Mouse (Mus musculus): ENCODE measurements around the gene Rarb. TPM values are rescaled to one million over a fixed set of nuclear protein-coding genes. Genes with fewer than 3 reads are reported as not detected.

Gene Rarb
- polyA plus RNA-seq, 1 experiment from 2014 or later: 19.3 TPM

GRCm38 (mm10) chr14:16723991-16724390, 95.0 kb downstream of the Rarb start:
- H3K4me3 ChIP-seq (replicated peaks; ENCODE audit: low read depth, low read length): no peak overlapping the region
- WGBS: 90% methylated on average over 15 of the region's 15 CpGs
- no peak for ATAC-seq (replicated peaks; ENCODE audit: low FRiP score, low read depth)

GRCm38 (mm10) chr14:16717821-16718220, 101.1 kb downstream of the Rarb start:
- Histone ChIP-seq H3K36me3 (ENCODE audit: insufficient read depth, low read length) (no peaks in the 10 kb centered on the region), H3K4me1 (replicated peaks; ENCODE audit: insufficient read depth, low read length) (no peaks in the 10 kb centered on the region), H3K27me3 (ENCODE audit: insufficient read depth, low read length) (no peaks in the 10 kb centered on the region), H3K9me3 (replicated peaks; ENCODE audit: low read length) (no peaks in the 10 kb centered on the region), H3K4me3 (replicated peaks; ENCODE audit: low read depth, low read length) (no peak overlapping the region), H3K27ac (no peak overlapping the region), H3K9ac (ENCODE audit: low read depth, low read length) (no peak overlapping the region), H3K4me2 (ENCODE audit: low read length) (no peak overlapping the region)
- DNase-seq (ENCODE audit: low spot score): peak; percentile 46
- 41% methylated on average over 3 of the region's 3 CpGs for WGBS
- no peak for ATAC-seq (replicated peaks; ENCODE audit: low FRiP score, low read depth)
- no peak for TF ChIP-seq CTCF (IDR thresholded peaks at IDR 0.05; ENCODE audit: low read depth)

More at GRCm38 (mm10) chr14:16723991-16724390, 95.0 kb downstream of the Rarb start:
- Histone ChIP-seq H3K9ac (ENCODE audit: low read depth, low read length) (no peak overlapping the region), H3K36me3 (ENCODE audit: insufficient read depth, low read length) (no peaks in the 10 kb centered on the region), H3K4me1 (replicated peaks; ENCODE audit: insufficient read depth, low read length) (no peaks in the 10 kb centered on the region), H3K4me2 (ENCODE audit: low read length) (no peak overlapping the region), H3K9me3 (replicated peaks; ENCODE audit: low read length) (no peaks in the 10 kb centered on the region), H3K27ac (no peak overlapping the region), H3K27me3 (ENCODE audit: insufficient read depth, low read length) (no peaks in the 10 kb centered on the region)
- TF ChIP-seq CTCF (IDR thresholded peaks at IDR 0.05; ENCODE audit: low read depth): no peak
- no peak for DNase-seq (ENCODE audit: low spot score)

- no peak for DNase-seq (ENCODE audit: low spot score)
- no peaks in the 10 kb centered on the region for H3K4me1 ChIP-seq (replicated peaks; ENCODE audit: insufficient read depth, low read length)
- WGBS: 56% methylated on average over 9 of the region's 9 CpGs
- no peaks in the 10 kb centered on the region for H3K9me3 ChIP-seq (replicated peaks; ENCODE audit: low read length)
- H3K36me3 ChIP-seq (ENCODE audit: insufficient read depth, low read length): no peaks in the 10 kb centered on the region
- H3K27me3 ChIP-seq (ENCODE audit: insufficient read depth, low read length): no peaks in the 10 kb centered on the region
- H3K4me3 ChIP-seq (replicated peaks; ENCODE audit: low read depth, low read length): no peak overlapping the region
- TF ChIP-seq CTCF (IDR thresholded peaks at IDR 0.05; ENCODE audit: low read depth): no peak
- no peak overlapping the region for H3K27ac ChIP-seq
- no peak overlapping the region for H3K9ac ChIP-seq (ENCODE audit: low read depth, low read length)
- no peak overlapping the region for H3K4me2 ChIP-seq (ENCODE audit: low read length)
- ATAC-seq (replicated peaks; ENCODE audit: low FRiP score, low read depth): no peak
Measured at GRCm38 (mm10) chr14:16714344-16714955, 104.5 kb downstream of the Rarb start.

- Histone ChIP-seq H3K4me2 (ENCODE audit: low read length) (no peak overlapping the region), H3K4me1 (replicated peaks; ENCODE audit: insufficient read depth, low read length) (no peaks in the 10 kb centered on the region), H3K36me3 (ENCODE audit: insufficient read depth, low read length) (no peaks in the 10 kb centered on the region), H3K27me3 (ENCODE audit: insufficient read depth, low read length) (no peaks in the 10 kb centered on the region), H3K9me3 (replicated peaks; ENCODE audit: low read length) (no peaks in the 10 kb centered on the region), H3K27ac (no peak overlapping the region), H3K4me3 (replicated peaks; ENCODE audit: low read depth, low read length) (no peak overlapping the region), H3K9ac (ENCODE audit: low read depth, low read length) (no peak overlapping the region)
- 85% methylated on average over 2 of the region's 2 CpGs for WGBS
- DNase-seq (ENCODE audit: low spot score) (no peak), ATAC-seq (replicated peaks; ENCODE audit: low FRiP score, low read depth) (no peak)
- no peak for TF ChIP-seq CTCF (IDR thresholded peaks at IDR 0.05; ENCODE audit: low read depth)
Measured at GRCm38 (mm10) chr14:16713773-16714172, 105.2 kb downstream of the Rarb start.

GRCm38 (mm10) chr14:16699228-16699627, 119.7 kb downstream of the Rarb start:
- 75% methylated on average over 4 of the region's 4 CpGs for WGBS
- ATAC-seq (replicated peaks; ENCODE audit: low FRiP score, low read depth) (no peak), DNase-seq (ENCODE audit: low spot score) (no peak)
- no peak overlapping the region for H3K4me3 ChIP-seq (replicated peaks; ENCODE audit: low read depth, low read length)
- H3K36me3 ChIP-seq (ENCODE audit: insufficient read depth, low read length): no peaks in the 10 kb centered on the region
- H3K4me1 ChIP-seq (replicated peaks; ENCODE audit: insufficient read depth, low read length): no peaks in the 10 kb centered on the region
- no peaks in the 10 kb centered on the region for H3K9me3 ChIP-seq (replicated peaks; ENCODE audit: low read length)
- H3K27ac ChIP-seq: no peak overlapping the region
- TF ChIP-seq CTCF (IDR thresholded peaks at IDR 0.05; ENCODE audit: low read depth): no peak
- no peak overlapping the region for H3K9ac ChIP-seq (ENCODE audit: low read depth, low read length)
- no peak overlapping the region for H3K4me2 ChIP-seq (ENCODE audit: low read length)
- H3K27me3 ChIP-seq (ENCODE audit: insufficient read depth, low read length): no peaks in the 10 kb centered on the region

- TF ChIP-seq CTCF (IDR thresholded peaks at IDR 0.05; ENCODE audit: low read depth): no peak
- Histone ChIP-seq H3K27ac (0 out of 2 replicates have a peak overlapping the region, but pooled peaks have one; percentile 52), H3K4me1 (replicated peaks; ENCODE audit: insufficient read depth, low read length) (no peaks in the 10 kb centered on the region), H3K9me3 (replicated peaks; ENCODE audit: low read length) (no peaks in the 10 kb centered on the region), H3K4me3 (replicated peaks; ENCODE audit: low read depth, low read length) (no peak overlapping the region), H3K4me2 (ENCODE audit: low read length) (no peak overlapping the region), H3K27me3 (ENCODE audit: insufficient read depth, low read length) (no peaks in the 10 kb centered on the region), H3K9ac (ENCODE audit: low read depth, low read length) (no peak overlapping the region), H3K36me3 (ENCODE audit: insufficient read depth, low read length) (no peaks in the 10 kb centered on the region)
- ATAC-seq (replicated peaks; ENCODE audit: low FRiP score, low read depth) (peak; percentile 43; the same call in 1 of the 2 replicates), DNase-seq (ENCODE audit: low spot score) (peak; percentile 62)
- 39% methylated on average over 3 of the region's 3 CpGs for WGBS
Measured at GRCm38 (mm10) chr14:16695453-16696120, 123.4 kb downstream of the Rarb start.
